In genomic region chr4:57068397-57068796, GRCm38 (mm10) we compare ENCODE assay signal across 14 mouse cellular contexts.
"Had no signal": no experiment of that assay in that cellular context is flagged by ENCODE, and none has a peak within 500 bp of the region (broad histone marks: within the 10 kb centered on the region; RNA-seq: fewer than 3 reads in every experiment).

No protein-coding gene starts in this region.

- H3K4me3 ChIP-seq: limb, embryonic 15.5 days; liver, embryonic 12.5 days; midbrain, embryonic 15.5 days; neural tube, embryonic 12.5 days had no signal

- H3K27ac ChIP-seq: limb, embryonic 15.5 days; liver, embryonic 12.5 days; midbrain, embryonic 15.5 days; neural tube, embryonic 12.5 days had no signal

- H3K9me3 ChIP-seq: limb, embryonic 15.5 days; liver, embryonic 12.5 days; midbrain, embryonic 15.5 days; neural tube, embryonic 12.5 days had no signal

- H3K9ac ChIP-seq: limb, embryonic 15.5 days; liver, embryonic 12.5 days; midbrain, embryonic 15.5 days; neural tube, embryonic 12.5 days had no signal

- ATAC-seq: inflammation-experienced regulatory T-cells, adult 6 months; intestine, postnatal 0 days; liver, embryonic 12.5 days; midbrain, embryonic 15.5 days had no signal

- DNase-seq: kidney, adult 8-10 months; kidney, postnatal 25 days; layer of hippocampus, postnatal 36 days; right cerebral cortex, postnatal 4 days; spleen, adult 18-20 months; thymus, adult 2 months; thymus, postnatal 25 days had no signal

- H3K36me3 ChIP-seq: liver, embryonic 12.5 days; midbrain, embryonic 15.5 days; neural tube, embryonic 12.5 days had no signal

- H3K4me2 ChIP-seq: limb, embryonic 15.5 days; liver, embryonic 12.5 days; midbrain, embryonic 11.5 days; midbrain, embryonic 15.5 days; neural tube, embryonic 12.5 days had no signal

- H3K27me3 ChIP-seq: limb, embryonic 15.5 days; liver, embryonic 12.5 days; midbrain, embryonic 15.5 days; neural tube, embryonic 12.5 days had no signal
